In genomic region chr11:41493277-41493676, GRCm38 (mm10) we compare ENCODE assay signal across 15 mouse cellular contexts.
DNase-seq lines count a peak whose midpoint lies in the region; ATAC-seq lines count a peak whose summit lies in the region.
"Had no signal": no experiment of that assay in that cellular context is flagged by ENCODE, and none has a peak within 500 bp of the region (broad histone marks: within the 10 kb centered on the region; RNA-seq: fewer than 3 reads in every experiment).

No protein-coding gene starts in this region.

- intact Hi-C loops in left cerebral cortex, postnatal 25 days (cut with DNase I): loop anchor here (2.0 to 5.0 kb wide), 4 partner anchors 158 to 711 kb away; no protein-coding TSS in a partner anchor

- H3K4me3 ChIP-seq in hindbrain, embryonic 14.5 days (replicated peaks; ENCODE audit: low read length): no peak overlapping the region
- H3K4me3 ChIP-seq: heart, embryonic 10.5 days; midbrain, embryonic 15.5 days had no signal

- no peaks in the 10 kb centered on the region for H3K9me3 ChIP-seq in hindbrain, embryonic 14.5 days (ENCODE audit: control insufficient read depth, low read length)
- H3K9me3 ChIP-seq: heart, embryonic 10.5 days; midbrain, embryonic 15.5 days had no signal

- H3K27ac ChIP-seq in hindbrain, embryonic 14.5 days: no peak overlapping the region
- H3K27ac ChIP-seq: heart, embryonic 10.5 days; midbrain, embryonic 15.5 days had no signal

- no peak for ATAC-seq in hindbrain, embryonic 14.5 days (ENCODE audit: low FRiP score)
- ATAC-seq: intestine, embryonic 16.5 days; midbrain, embryonic 15.5 days had no signal

- H3K27me3 ChIP-seq in hindbrain, embryonic 14.5 days (ENCODE audit: control insufficient read depth, insufficient read depth, low read length): no peaks in the 10 kb centered on the region
- H3K27me3 ChIP-seq: midbrain, embryonic 15.5 days had no signal

- no peaks in the 10 kb centered on the region for H3K4me1 ChIP-seq in hindbrain, embryonic 14.5 days (replicated peaks; ENCODE audit: control insufficient read depth, insufficient read depth, low read length)
- H3K4me1 ChIP-seq: heart, embryonic 10.5 days; midbrain, embryonic 15.5 days had no signal

- H3K4me2 ChIP-seq in hindbrain, embryonic 14.5 days (replicated peaks): no peak overlapping the region
- H3K4me2 ChIP-seq: midbrain, embryonic 15.5 days had no signal

- peak; percentile 7 for DNase-seq in embryo, embryonic 11 days
- no peak for DNase-seq in embryo, embryonic 10 days (ENCODE audit: low spot score)
- peak; percentile 33 for DNase-seq in hindlimb bud, embryonic 11.5 days (ENCODE audit: extremely low spot score, low read depth, low spot score)
- DNase-seq in left cerebral cortex, postnatal 25 days (ENCODE audit: low spot score in 2 of 2): peak; percentile 30 to 87
- DNase-seq in right cerebral cortex, postnatal 36 days (ENCODE audit: low spot score in 2 of 2): peak; percentile 23 to 60
- DNase-seq in hindbrain, embryonic 14.5 days (ENCODE audit: low spot score): no peak
- DNase-seq in thymus, adult 18-20 months: no peak
- no peak for DNase-seq in lung, postnatal 25 days (ENCODE audit: low spot score)
- DNase-seq: adrenal gland, postnatal 10 days; gastrocnemius, postnatal 10 days; kidney, postnatal 36 days; lung, postnatal 4 days had no signal

- no peaks in the 10 kb centered on the region for H3K36me3 ChIP-seq in hindbrain, embryonic 14.5 days (replicated peaks; ENCODE audit: control insufficient read depth, insufficient read depth)
- H3K36me3 ChIP-seq: heart, embryonic 10.5 days; midbrain, embryonic 15.5 days had no signal

- 84% methylated on average over 7 of the region's 7 CpGs for WGBS in hindbrain, embryonic 14.5 days

- H3K9ac ChIP-seq in hindbrain, embryonic 14.5 days: no peak overlapping the region
- H3K9ac ChIP-seq: midbrain, embryonic 15.5 days had no signal

Comparison
In these comparisons a context has a peak if more than half of its experiments do, and no peak if none do; other contexts are left out.
1. DNase-seq: peak in embryo, embryonic 11 days (single experiment), hindlimb bud, embryonic 11.5 days (single experiment), left cerebral cortex, postnatal 25 days (2 of 2) and right cerebral cortex, postnatal 36 days (2 of 2); none in embryo, embryonic 10 days (single experiment), hindbrain, embryonic 14.5 days (single experiment), thymus, adult 18-20 months (0 of 2) and lung, postnatal 25 days (single experiment).